Mouse (Mus musculus): ENCODE measurements around the gene Zfp775. TPM values are rescaled to one million over a fixed set of nuclear protein-coding genes. Genes with fewer than 3 reads are reported as not detected.

Gene Zfp775
- total and polyA plus RNA-seq, 3 experiments, result 3.2 to 6.5 (median 3.5) TPM

- Histone ChIP-seq H3K4me1 (ENCODE audit: control insufficient read depth in 1 of 2, insufficient read depth in 2 of 2) (peaks cover 3 to 29% of the 10 kb centered on the region in 2 experiments), H3K36me3 (replicated peaks in 1 of 2; ENCODE audit: control insufficient read depth in 1 of 2, insufficient read depth in 1 of 2, low read length in 1 of 2) (no peaks in the 10 kb centered on the region), H3K4me2 (ENCODE audit: insufficient read depth, low read depth, poor library complexity, severe bottlenecking) (peak overlapping the region; percentile 52), H3K4me3 (replicated peaks in 1 of 3; ENCODE audit: low read depth in 2 of 3, low read length in 2 of 3, poor library complexity in 1 of 3) (no peak overlapping the region), H3K9me3 (replicated peaks; ENCODE audit: low read length) (no peaks in the 10 kb centered on the region), H3K27ac (ENCODE audit: insufficient read depth, low read depth) (no peak overlapping the region), H3K9ac (ENCODE audit: insufficient read depth, low read depth) (no peak overlapping the region), H3K27me3 (replicated peaks) (no peaks in the 10 kb centered on the region), H3K79me2 (replicated peaks; ENCODE audit: control insufficient read depth, extremely low read depth, insufficient read depth, poor library complexity, severe bottlenecking) (no peaks in the 10 kb centered on the region)
- in situ Hi-C loops (cut with MboI; ENCODE audit: low pct_ligation_motif_present, low pct_unique_long_range_greater_than_20kb, low sequenced_read_pairs), result no loop called here
- no peak for TF ChIP-seq TCF12 (IDR thresholded peaks at IDR 0.05; ENCODE audit: low read depth, low read length)
- TF ChIP-seq RAD21 (IDR thresholded peaks at IDR 0.05; ENCODE audit: low read depth, low read length), result no peak
- TF ChIP-seq ZC3H11A (IDR thresholded peaks at IDR 0.05; ENCODE audit: low read depth, low read length), result no peak
- TF ChIP-seq GABPA (IDR thresholded peaks at IDR 0.05; ENCODE audit: insufficient replicate concordance, low read depth, low read length), result no peak
- no peak for TF ChIP-seq NELFE (IDR thresholded peaks at IDR 0.05; ENCODE audit: low read depth, low read length)
- TF ChIP-seq MXI1 (IDR thresholded peaks at IDR 0.05; ENCODE audit: low read depth, low read length), result no peak
- no peak for TF ChIP-seq HCFC1 (IDR thresholded peaks at IDR 0.05; ENCODE audit: low read depth, low read length)
- TF ChIP-seq USF2 (conservative IDR thresholded peaks at IDR 0.05; ENCODE audit: low read depth, low read length), result no peak
- TF ChIP-seq EP300 (IDR thresholded peaks at IDR 0.05; ENCODE audit: low read length), result no peak
- DNase-seq (ENCODE audit: extremely low read depth), result no peak
- dilution Hi-C loops (cut with MboI; ENCODE audit: extremely low pct_ligation_motif_present, extremely low pct_unique_long_range_greater_than_20kb, low sequenced_read_pairs), result no loop called here
These were observed 23.1 kb upstream of the Zfp775 start for GRCm38 (mm10) chr6:48578736-48579135.

DNA sequence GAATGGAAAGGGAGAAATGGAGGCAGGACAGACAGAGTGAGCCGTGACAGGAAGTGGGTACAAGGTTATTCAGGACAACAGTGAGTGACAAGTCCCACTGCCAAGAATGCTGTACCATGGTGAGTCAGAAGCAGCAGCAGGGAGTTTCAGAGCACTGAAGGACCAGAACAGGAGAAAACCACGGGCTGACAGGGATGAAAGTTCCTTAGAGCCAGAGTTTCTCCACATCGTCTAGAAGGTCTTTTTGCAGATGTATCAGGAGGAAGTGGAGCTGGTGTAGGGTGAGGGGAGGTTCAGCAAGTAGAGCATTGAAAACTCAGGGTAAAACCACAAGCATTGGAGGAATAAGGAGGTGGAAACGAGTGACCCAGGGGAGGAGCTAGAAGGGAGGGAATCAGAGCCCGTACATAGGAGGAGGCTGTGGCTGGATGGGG lies 22.6 kb upstream of the Zfp775 start:
- Histone ChIP-seq H3K4me3 (replicated peaks in 1 of 3; ENCODE audit: low read depth in 2 of 3, low read length in 2 of 3, poor library complexity in 1 of 3) (peak overlapping the region in 2 of 3 experiments; percentile 11 to 29), H3K4me1 (ENCODE audit: control insufficient read depth in 1 of 2, insufficient read depth in 2 of 2) (peaks cover 3 to 29% of the 10 kb centered on the region in 2 experiments), H3K27ac (ENCODE audit: insufficient read depth, low read depth) (no peak overlapping the region), H3K27me3 (replicated peaks) (no peaks in the 10 kb centered on the region), H3K4me2 (ENCODE audit: insufficient read depth, low read depth, poor library complexity, severe bottlenecking) (peak overlapping the region; percentile 52), H3K36me3 (replicated peaks in 1 of 2; ENCODE audit: control insufficient read depth in 1 of 2, insufficient read depth in 1 of 2, low read length in 1 of 2) (no peaks in the 10 kb centered on the region), H3K79me2 (replicated peaks; ENCODE audit: control insufficient read depth, extremely low read depth, insufficient read depth, poor library complexity, severe bottlenecking) (no peaks in the 10 kb centered on the region), H3K9ac (ENCODE audit: insufficient read depth, low read depth) (no peak overlapping the region), H3K9me3 (replicated peaks; ENCODE audit: low read length) (no peaks in the 10 kb centered on the region)
- dilution Hi-C loops (cut with MboI; ENCODE audit: extremely low pct_ligation_motif_present, extremely low pct_unique_long_range_greater_than_20kb, low sequenced_read_pairs) (no loop called here), in situ Hi-C loops (cut with MboI; ENCODE audit: low pct_ligation_motif_present, low pct_unique_long_range_greater_than_20kb, low sequenced_read_pairs) (no loop called here)
- peak; percentile 42 for DNase-seq (ENCODE audit: extremely low read depth)
- TF ChIP-seq USF1 (IDR thresholded peaks at IDR 0.05; ENCODE audit: low read depth, low read length), result no peak
- no peak for TF ChIP-seq NRF1 (IDR thresholded peaks at IDR 0.05; ENCODE audit: low read depth, low read length)
- TF ChIP-seq NELFE (IDR thresholded peaks at IDR 0.05; ENCODE audit: low read depth, low read length), result no peak
- 0 out of 2 replicates have a peak, but pooled peaks have one; percentile 33 for TF ChIP-seq CHD2 (IDR thresholded peaks at IDR 0.05; ENCODE audit: low read length)
- TF ChIP-seq EP300 (IDR thresholded peaks at IDR 0.05; ENCODE audit: low read length), result peak; percentile 58
- no peak for TF ChIP-seq CTCF (conservative IDR thresholded peaks at IDR 0.05 in 1 of 2, IDR thresholded peaks at IDR 0.05 in 1 of 2; ENCODE audit: low read depth in 2 of 2, low read length in 2 of 2)
- TF ChIP-seq MAZ (IDR thresholded peaks at IDR 0.05; ENCODE audit: low read depth, low read length), result 0 out of 2 replicates have a peak, but pooled peaks have one; percentile 36
- TF ChIP-seq ZKSCAN1 (IDR thresholded peaks at IDR 0.05; ENCODE audit: borderline replicate concordance, low read depth, low read length), result no peak
- peak; percentile 75 for TF ChIP-seq IRF4 (IDR thresholded peaks at IDR 0.05; ENCODE audit: low read depth, low read length)
- TF ChIP-seq MAFK (IDR thresholded peaks at IDR 0.05; ENCODE audit: insufficient replicate concordance, low read length), result no peak
- TF ChIP-seq POLR2A (IDR thresholded peaks at IDR 0.05; ENCODE audit: low read depth, low read length), result no peak
- TF ChIP-seq TBP (conservative IDR thresholded peaks at IDR 0.05; ENCODE audit: low read depth, low read length), result no peak
- TF ChIP-seq MEF2A (IDR thresholded peaks at IDR 0.05; ENCODE audit: borderline replicate concordance, low read depth, low read length), result peak; percentile 38; the same call in 1 of the 2 replicates
- TF ChIP-seq SIN3A (IDR thresholded peaks at IDR 0.05; ENCODE audit: low read length), result peak; percentile 58; the same call in 1 of the 2 replicates
- no peak; the same call in 1 of the 2 replicates for TF ChIP-seq MXI1 (IDR thresholded peaks at IDR 0.05; ENCODE audit: low read depth, low read length)
- TF ChIP-seq CHD1 (IDR thresholded peaks at IDR 0.05; ENCODE audit: low read depth, low read length), result no peak
- no peak; the same call in 1 of the 2 replicates for TF ChIP-seq MAX (IDR thresholded peaks at IDR 0.05; ENCODE audit: low read length)
- no peak for TF ChIP-seq GABPA (IDR thresholded peaks at IDR 0.05; ENCODE audit: insufficient replicate concordance, low read depth, low read length)
- TF ChIP-seq BHLHE40 (IDR thresholded peaks at IDR 0.05; ENCODE audit: low read depth, low read length), result peak; percentile 54
- no peak for TF ChIP-seq ETS1 (conservative IDR thresholded peaks at IDR 0.05; ENCODE audit: low read depth, low read length)
- TF ChIP-seq PAX5 (IDR thresholded peaks at IDR 0.05; ENCODE audit: low read length), result no peak
- no peak for TF ChIP-seq USF2 (conservative IDR thresholded peaks at IDR 0.05; ENCODE audit: low read depth, low read length)
- TF ChIP-seq ZC3H11A (IDR thresholded peaks at IDR 0.05; ENCODE audit: low read depth, low read length), result no peak
- TF ChIP-seq HCFC1 (IDR thresholded peaks at IDR 0.05; ENCODE audit: low read depth, low read length), result no peak
- no peak for TF ChIP-seq UBTF (IDR thresholded peaks at IDR 0.05; ENCODE audit: low read depth, low read length)
- no peak for TF ChIP-seq RAD21 (IDR thresholded peaks at IDR 0.05; ENCODE audit: low read depth, low read length)
- TF ChIP-seq E2F4 (IDR thresholded peaks at IDR 0.05; ENCODE audit: insufficient replicate concordance, low read depth, low read length), result no peak
- TF ChIP-seq SMC3 (IDR thresholded peaks at IDR 0.05; ENCODE audit: low read depth, low read length), result no peak
- TF ChIP-seq JUND (conservative IDR thresholded peaks at IDR 0.05; ENCODE audit: low read depth, low read length), result no peak
- TF ChIP-seq ELF1 (IDR thresholded peaks at IDR 0.05; ENCODE audit: low read depth, low read length), result peak; percentile 49; the same call in 1 of the 2 replicates
- TF ChIP-seq RCOR1 (conservative IDR thresholded peaks at IDR 0.05; ENCODE audit: low read depth, low read length), result no peak
